Mouse (Mus musculus) hindbrain, embryonic 12.5 days (tissue): ENCODE data around the gene Rbm42. TPM values are rescaled to one million over a fixed set of nuclear protein-coding genes. Genes with fewer than 3 reads are reported as not detected.

Experiments used
- ATAC-seq: fragments of 200-750 bp; cut with Nextera tagmentation; 2 replicates; pipeline ENCODE4 v1.8.0; 2017; ENCODE audit warnings: moderate TSS enrichment; ENCODE audit not compliant: low FRiP score
- H3K27ac ChIP-seq: fragments of 300-500 bp; sonication (generic); 2 replicates; pipeline ENCODE4 v1.5.1; 2016; ENCODE audit warnings: mild to moderate bottlenecking
- H3K27me3 ChIP-seq: fragments of 300-500 bp; sonication (generic); 2 replicates; pipeline ENCODE4 v1.6.1; 2016; ENCODE audit warnings: mild to moderate bottlenecking
- H3K36me3 ChIP-seq: fragments of 300-500 bp; sonication (generic); 2 replicates; pipeline ENCODE4 v1.6.1; 2016; ENCODE audit warnings: mild to moderate bottlenecking
- H3K4me1 ChIP-seq: fragments of 300-500 bp; sonication (generic); 2 replicates; pipeline ENCODE4 v1.6.1; 2016
- H3K4me2 ChIP-seq: fragments of 300-500 bp; sonication (generic); replicated peaks from 2 replicates; pipeline ENCODE4 v1.6.1; 2016; ENCODE audit warnings: mild to moderate bottlenecking
- H3K4me3 ChIP-seq: fragments of 300-500 bp; sonication (generic); 2 replicates; pipeline ENCODE4 v1.5.1; 2016; ENCODE audit warnings: mild to moderate bottlenecking
- H3K9ac ChIP-seq: fragments of 300-500 bp; sonication (generic); 2 replicates; pipeline ENCODE4 v1.6.1; 2016; ENCODE audit warnings: mild to moderate bottlenecking, moderate library complexity
- H3K9me3 ChIP-seq: fragments of 300-500 bp; sonication (generic); replicated peaks from 2 replicates; pipeline ENCODE4 v1.6.1; 2016; ENCODE audit warnings: mild to moderate bottlenecking
- WGBS: fragments of 180-500 bp; shearing (Covaris S2); methylation state at CpG from one replicate; pipeline ENCODE4 v1.1.7; 2016; 5-methylcytosine and 5-hydroxymethylcytosine counted together
- polyA plus RNA-seq: library from polyadenylated mRNA; unstranded; fragments of >200 nt; fragmentation: Nextera tagmentation; extraction: Ambion mirVana; gene quantifications from 2 replicates; pipeline ENCODE4 v1.2.1, GENCODE M21; 2016

Gene Rbm42
- polyA plus RNA-seq, 1 experiment from 2014 or later = 160 TPM

- H3K9ac ChIP-seq = no peak overlapping the region
- no peak overlapping the region for H3K27ac ChIP-seq
- no peak overlapping the region for H3K4me3 ChIP-seq
- H3K4me1 ChIP-seq = no peaks in the 10 kb centered on the region
- H3K36me3 ChIP-seq = peaks cover 30% of the 10 kb centered on the region
- H3K4me2 ChIP-seq = no peak overlapping the region
- peak; percentile 26; the same call in 1 of the 2 replicates for ATAC-seq
- WGBS = 27% methylated on average over 14 of the region's 14 CpGs
- H3K9me3 ChIP-seq = no peaks in the 10 kb centered on the region
- no peaks in the 10 kb centered on the region for H3K27me3 ChIP-seq
These were observed 36.5 kb downstream of the Rbm42 start for GRCm38 (mm10) chr7:30613529-30614112.

- Histone ChIP-seq H3K4me2 (no peak within 1 kb of the TSS), H3K27ac (no peak within 1 kb of the TSS), H3K9me3 (no peaks in the 10 kb centered on the region), H3K36me3 (peaks cover 22% of the 10 kb centered on the region), H3K4me3 (no peak within 1 kb of the TSS), H3K27me3 (no peaks in the 10 kb centered on the region), H3K9ac (no peak within 1 kb of the TSS), H3K4me1 (no peaks in the 10 kb centered on the region)
- ATAC-seq = no peak
- 78% methylated on average over 8 of the region's 8 CpGs for WGBS
These were observed 37.3 kb downstream of the Rbm42 start, which contains the start of gene Upk1a for GRCm38 (mm10) chr7:30612654-30613402. Gene Upk1a, minus strand, starts transcription at chr7:30612847.

- Histone ChIP-seq H3K36me3 (no peaks in the 10 kb centered on the region), H3K9me3 (no peaks in the 10 kb centered on the region), H3K4me2 (no peak overlapping the region), H3K4me1 (no peaks in the 10 kb centered on the region), H3K9ac (no peak overlapping the region), H3K27ac (no peak overlapping the region), H3K27me3 (no peaks in the 10 kb centered on the region; the same call in 1 of the 2 replicates), H3K4me3 (no peak overlapping the region)
- ATAC-seq = no peak
- WGBS = 57% methylated on average over 7 of the region's 7 CpGs
These were observed 40.1 kb downstream of the Rbm42 start for GRCm38 (mm10) chr7:30610043-30610442.

GRCm38 (mm10) chr7:30608476-30608875 is 41.6 kb downstream of the Rbm42 start:
- H3K9me3 ChIP-seq = no peaks in the 10 kb centered on the region
- no peaks in the 10 kb centered on the region for H3K36me3 ChIP-seq
- no peak overlapping the region for H3K4me3 ChIP-seq
- ATAC-seq = no peak
- no peak overlapping the region for H3K9ac ChIP-seq
- no peak overlapping the region for H3K4me2 ChIP-seq
- H3K4me1 ChIP-seq = no peaks in the 10 kb centered on the region
- H3K27me3 ChIP-seq = no peaks in the 10 kb centered on the region; the same call in 1 of the 2 replicates
- WGBS = 54% methylated on average over 14 of the region's 16 CpGs
- H3K27ac ChIP-seq = no peak overlapping the region

GRCm38 (mm10) chr7:30607706-30608309 is 42.3 kb downstream of the Rbm42 start:
- no peak overlapping the region for H3K27ac ChIP-seq
- ATAC-seq = 0 out of 2 replicates have a peak, but pooled peaks have one; percentile 48
- no peaks in the 10 kb centered on the region for H3K4me1 ChIP-seq
- H3K36me3 ChIP-seq = no peaks in the 10 kb centered on the region
- H3K27me3 ChIP-seq = no peaks in the 10 kb centered on the region; the same call in 1 of the 2 replicates
- 35% methylated on average over 8 of the region's 8 CpGs for WGBS
- H3K4me2 ChIP-seq = no peak overlapping the region
- no peak overlapping the region for H3K4me3 ChIP-seq
- H3K9me3 ChIP-seq = no peaks in the 10 kb centered on the region
- no peak overlapping the region for H3K9ac ChIP-seq

- Histone ChIP-seq H3K4me2 (no peak overlapping the region), H3K27me3 (no peaks in the 10 kb centered on the region; the same call in 1 of the 2 replicates), H3K36me3 (no peaks in the 10 kb centered on the region), H3K4me1 (peaks cover 9% of the 10 kb centered on the region), H3K9ac (no peak overlapping the region), H3K4me3 (no peak overlapping the region), H3K9me3 (no peaks in the 10 kb centered on the region), H3K27ac (no peak overlapping the region)
- WGBS = 86% methylated on average over 8 of the region's 8 CpGs
- ATAC-seq = no peak
These were observed 45.2 kb downstream of the Rbm42 start for GRCm38 (mm10) chr7:30604944-30605343.

GRCm38 (mm10) chr7:30604424-30604823 is 45.7 kb downstream of the Rbm42 start:
- H3K4me2 ChIP-seq = no peak overlapping the region
- no peaks in the 10 kb centered on the region; the same call in 1 of the 2 replicates for H3K27me3 ChIP-seq
- no peaks in the 10 kb centered on the region for H3K36me3 ChIP-seq
- H3K27ac ChIP-seq = no peak overlapping the region
- H3K4me1 ChIP-seq = peaks cover 12% of the 10 kb centered on the region
- no peak overlapping the region for H3K4me3 ChIP-seq
- WGBS = 66% methylated on average over 8 of the region's 8 CpGs
- ATAC-seq = no peak
- no peak overlapping the region for H3K9ac ChIP-seq
- no peaks in the 10 kb centered on the region for H3K9me3 ChIP-seq

GRCm38 (mm10) chr7:30602583-30602982 is 47.5 kb downstream of the Rbm42 start:
- Histone ChIP-seq H3K9ac (no peak overlapping the region), H3K9me3 (no peaks in the 10 kb centered on the region), H3K4me1 (peaks cover 12% of the 10 kb centered on the region), H3K4me2 (no peak overlapping the region), H3K4me3 (no peak overlapping the region), H3K27ac (no peak overlapping the region), H3K27me3 (no peaks in the 10 kb centered on the region; the same call in 1 of the 2 replicates), H3K36me3 (no peaks in the 10 kb centered on the region)
- no peak for ATAC-seq
- WGBS = 46% methylated on average over 3 of the region's 3 CpGs

- peak overlapping the region; percentile 36 for H3K4me2 ChIP-seq
- no peaks in the 10 kb centered on the region for H3K9me3 ChIP-seq
- 80% methylated on average over 7 of the region's 7 CpGs for WGBS
- no peak overlapping the region for H3K9ac ChIP-seq
- H3K4me3 ChIP-seq = no peak overlapping the region
- no peak overlapping the region for H3K27ac ChIP-seq
- no peaks in the 10 kb centered on the region for H3K36me3 ChIP-seq
- no peak for ATAC-seq
- no peaks in the 10 kb centered on the region for H3K27me3 ChIP-seq
- H3K4me1 ChIP-seq = peaks cover 12% of the 10 kb centered on the region
These were observed 49.5 kb downstream of the Rbm42 start for GRCm38 (mm10) chr7:30600651-30601050.

GRCm38 (mm10) chr7:30599933-30600353 is 50.2 kb downstream of the Rbm42 start:
- H3K4me3 ChIP-seq = no peak overlapping the region; the same call in 1 of the 2 replicates
- H3K4me1 ChIP-seq = peaks cover 12% of the 10 kb centered on the region
- no peaks in the 10 kb centered on the region for H3K36me3 ChIP-seq
- no peaks in the 10 kb centered on the region; the same call in 1 of the 2 replicates for H3K27me3 ChIP-seq
- 2% methylated on average over 16 of the region's 16 CpGs for WGBS
- no peaks in the 10 kb centered on the region for H3K9me3 ChIP-seq
- no peak overlapping the region for H3K9ac ChIP-seq
- peak; percentile 99 for ATAC-seq
- peak overlapping the region; percentile 36 for H3K4me2 ChIP-seq
- H3K27ac ChIP-seq = 0 out of 2 replicates have a peak overlapping the region, but pooled peaks have one; percentile 13

GRCm38 (mm10) chr7:30598786-30599185 is 51.3 kb downstream of the Rbm42 start, which contains the start of gene Zbtb32:
Gene Zbtb32, minus strand, starts transcription at chr7:30598909.
- Histone ChIP-seq H3K4me3 (no peak within 1 kb of the TSS; the same call in 1 of the 2 replicates), H3K9me3 (no peaks in the 10 kb centered on the region)

GRCm38 (mm10) chr7:30596811-30597210 is 53.3 kb downstream of the Rbm42 start:
- Histone ChIP-seq H3K4me1 (peaks cover 14% of the 10 kb centered on the region), H3K4me2 (no peak overlapping the region), H3K4me3 (no peak overlapping the region), H3K36me3 (no peaks in the 10 kb centered on the region), H3K9ac (no peak overlapping the region), H3K27ac (no peak overlapping the region), H3K27me3 (no peaks in the 10 kb centered on the region; the same call in 1 of the 2 replicates), H3K9me3 (no peaks in the 10 kb centered on the region)
- WGBS = 83% methylated on average over 5 of the region's 5 CpGs
- no peak for ATAC-seq

More at GRCm38 (mm10) chr7:30598786-30599185, 51.3 kb downstream of the Rbm42 start, which contains the start of gene Zbtb32:
- Histone ChIP-seq H3K9ac (no peak within 1 kb of the TSS), H3K4me1 (peaks cover 12% of the 10 kb centered on the region), H3K27me3 (no peaks in the 10 kb centered on the region; the same call in 1 of the 2 replicates), H3K36me3 (no peaks in the 10 kb centered on the region), H3K4me2 (peak within 1 kb of the TSS; percentile 36), H3K27ac (no peak within 1 kb of the TSS; the same call in 1 of the 2 replicates)
- ATAC-seq = no peak
- WGBS = 90% methylated on average over 12 of the region's 12 CpGs
